Mouse (Mus musculus) MEL (cell line): ENCODE results near the gene Cd44. TPM values are rescaled to one million over a fixed set of nuclear protein-coding genes. Genes with fewer than 3 reads are reported as not detected.

Source experiments
- DNase-seq: peaks from one replicate; pipeline ENCODE4 v3.0.0; 2011; ENCODE audit warnings: low read depth, low spot score
- H3K27ac ChIP-seq: 2 replicates; pipeline ENCODE4 v1.5.1; 2012; ENCODE audit warnings: low read depth, mild to moderate bottlenecking, control low read depth, low read length, moderate library complexity; ENCODE audit not compliant: control insufficient read depth
- H3K27me3 ChIP-seq, 2 experiments: fragments of 150-350 bp in 1 of 2; sonication (generic) in 1 of 2; 2 replicates each; pipeline ENCODE4 v1.6.1; 2012; ENCODE audit warnings: low read length in 2 of 2, mild to moderate bottlenecking in 2 of 2, improper control_type of control experiment in 1 of 2, moderate library complexity in 1 of 2; ENCODE audit not compliant: insufficient read depth in 2 of 2, control insufficient read depth in 1 of 2
- H3K36me3 ChIP-seq, 2 experiments: 2 replicates each; pipeline ENCODE4 v1.6.1; 2012 to 2014; ENCODE audit warnings: low read length in 2 of 2, improper control_type of control experiment in 1 of 2, inconsistent platforms in 1 of 2, mild to moderate bottlenecking in 1 of 2; ENCODE audit not compliant: insufficient read depth in 2 of 2, control insufficient read depth in 1 of 2
- H3K4me1 ChIP-seq, 2 experiments: fragments of 150-350 bp in 1 of 2; sonication (generic) in 1 of 2; 2 replicates each; pipeline ENCODE4 v1.6.1; 2012; ENCODE audit warnings: low read length in 2 of 2, improper control_type of control experiment in 1 of 2, mild to moderate bottlenecking in 1 of 2; ENCODE audit not compliant: insufficient read depth in 2 of 2, control insufficient read depth in 1 of 2
- H3K4me3 ChIP-seq, 2 experiments: fragments of 150-350 bp in 1 of 2; sonication (generic) in 1 of 2; 2 replicates each; pipeline ENCODE4 v1.5.1; 2012; ENCODE audit warnings: low read depth in 2 of 2, low read length in 2 of 2, mild to moderate bottlenecking in 2 of 2, moderate library complexity in 2 of 2, control low read depth in 1 of 2, improper control_type of control experiment in 1 of 2; ENCODE audit not compliant: control insufficient read depth in 1 of 2, insufficient read depth in 1 of 2
- H3K79me2 ChIP-seq: 2 replicates; pipeline ENCODE4 v1.6.1; 2012; ENCODE audit warnings: mild to moderate bottlenecking, low read length, moderate library complexity; ENCODE audit not compliant: control insufficient read depth, poor library complexity, insufficient read depth
- H3K9ac ChIP-seq: 2 replicates; pipeline ENCODE4 v1.6.1; 2012; ENCODE audit warnings: low read depth, mild to moderate bottlenecking, control low read depth, low read length, moderate library complexity; ENCODE audit not compliant: control insufficient read depth, poor library complexity, severe bottlenecking
- H3K9me3 ChIP-seq: fragments of 150-350 bp; sonication (generic); replicated peaks from 2 replicates; pipeline ENCODE4 v1.6.1; 2012; ENCODE audit warnings: mild to moderate bottlenecking, low read length, improper control_type of control experiment, moderate library complexity; ENCODE audit not compliant: insufficient read depth
- BHLHE40 ChIP-seq: IDR thresholded peaks from 2 replicates; pipeline ENCODE4 v1.6.1; 2012; ENCODE audit warnings: low read depth, mild to moderate bottlenecking, inconsistent platforms, low read length, improper control_type of control experiment, borderline replicate concordance
- CHD1 ChIP-seq: IDR thresholded peaks from 2 replicates; pipeline ENCODE4 v1.6.1; 2012; ENCODE audit warnings: low read depth, mild to moderate bottlenecking, inconsistent platforms, low read length, improper control_type of control experiment
- CTCF ChIP-seq, 3 experiments: IDR thresholded peaks in 2 of 3; conservative IDR thresholded peaks in 1 of 3; 2 replicates each; pipeline ENCODE4 v1.5.1; 2011 to 2012; ENCODE audit warnings: low read length in 3 of 3, low read depth in 2 of 3, mild to moderate bottlenecking in 2 of 3, improper control_type of control experiment in 1 of 3, inconsistent platforms in 1 of 3, mixed read lengths in 1 of 3, moderate library complexity in 1 of 3; ENCODE audit not compliant: control insufficient read depth in 1 of 3, insufficient read depth in 1 of 3, poor library complexity in 1 of 3, severe bottlenecking in 1 of 3
- E2F4 ChIP-seq: IDR thresholded peaks from 2 replicates; pipeline ENCODE4 v1.6.1; 2011; ENCODE audit warnings: low read depth, low read length, improper control_type of control experiment, borderline replicate concordance
- ELF1 ChIP-seq: IDR thresholded peaks from 2 replicates; pipeline ENCODE4 v1.6.1; 2014; ENCODE audit warnings: low read depth, mild to moderate bottlenecking, inconsistent platforms, low read length, improper control_type of control experiment, moderate library complexity
- EP300 ChIP-seq, 2 experiments: IDR thresholded peaks; 2 replicates each; pipeline ENCODE4 v1.6.1; 2011; ENCODE audit warnings: improper control_type of control experiment in 2 of 2, low read length in 2 of 2, low read depth in 1 of 2, mild to moderate bottlenecking in 1 of 2
- ETS1 ChIP-seq: IDR thresholded peaks from 2 replicates; pipeline ENCODE4 v1.6.1; 2012; ENCODE audit warnings: low read depth, mild to moderate bottlenecking, inconsistent platforms, low read length, improper control_type of control experiment, moderate library complexity
- GABPA ChIP-seq: IDR thresholded peaks from 2 replicates; pipeline ENCODE4 v1.6.1; 2012; ENCODE audit warnings: low read depth, mild to moderate bottlenecking, inconsistent platforms, low read length, improper control_type of control experiment, moderate library complexity
- GATA1 ChIP-seq: IDR thresholded peaks from 2 replicates; pipeline ENCODE4 v1.6.1; 2011; ENCODE audit warnings: low read depth, low read length, improper control_type of control experiment
- HCFC1 ChIP-seq: IDR thresholded peaks from 2 replicates; pipeline ENCODE4 v1.6.1; 2012; ENCODE audit warnings: low read depth, mild to moderate bottlenecking, inconsistent platforms, low read length, improper control_type of control experiment, moderate library complexity
- JUND ChIP-seq: IDR thresholded peaks from 2 replicates; pipeline ENCODE4 v1.6.1; 2011; ENCODE audit warnings: low read depth, mild to moderate bottlenecking, improper control_type of control experiment, low read length
- KAT2A ChIP-seq: conservative IDR thresholded peaks from 2 replicates; pipeline ENCODE4 v1.6.1; 2012; ENCODE audit warnings: low read depth, low read length, improper control_type of control experiment, inconsistent platforms
- MAFK ChIP-seq: IDR thresholded peaks from 2 replicates; pipeline ENCODE4 v1.6.1; 2011; ENCODE audit warnings: low read depth, mild to moderate bottlenecking, low read length, improper control_type of control experiment, borderline replicate concordance
- MAX ChIP-seq: IDR thresholded peaks from 2 replicates; pipeline ENCODE4 v1.6.1; 2011; ENCODE audit warnings: low read length, improper control_type of control experiment
- MAZ ChIP-seq: IDR thresholded peaks from 2 replicates; pipeline ENCODE4 v1.6.1; 2012; ENCODE audit warnings: low read depth, mild to moderate bottlenecking, inconsistent platforms, low read length, improper control_type of control experiment
- MEF2A ChIP-seq: IDR thresholded peaks from 2 replicates; pipeline ENCODE4 v1.6.1; 2014; ENCODE audit warnings: low read depth, mild to moderate bottlenecking, inconsistent platforms, low read length, improper control_type of control experiment; ENCODE audit not compliant: poor library complexity, insufficient replicate concordance, severe bottlenecking; ENCODE audit errors: extremely low read depth
- MXI1 ChIP-seq: IDR thresholded peaks from 2 replicates; pipeline ENCODE4 v1.6.1; 2011; ENCODE audit warnings: mild to moderate bottlenecking, low read depth, low read length, improper control_type of control experiment
- MYB ChIP-seq: IDR thresholded peaks from 2 replicates; pipeline ENCODE4 v1.6.1; 2011; ENCODE audit warnings: mild to moderate bottlenecking, low read depth, low read length, improper control_type of control experiment
- MYC ChIP-seq: IDR thresholded peaks from 2 replicates; pipeline ENCODE4 v1.6.1; 2011; ENCODE audit warnings: low read depth, mild to moderate bottlenecking, low read length, improper control_type of control experiment, moderate library complexity
- NELFE ChIP-seq: IDR thresholded peaks from 2 replicates; pipeline ENCODE4 v1.6.1; 2011; ENCODE audit warnings: low read depth, low read length, improper control_type of control experiment
- NRF1 ChIP-seq: IDR thresholded peaks from 2 replicates; pipeline ENCODE4 v1.6.1; 2014; ENCODE audit warnings: low read depth, mild to moderate bottlenecking, inconsistent platforms, low read length, improper control_type of control experiment, moderate library complexity; ENCODE audit not compliant: poor library complexity, insufficient read depth, severe bottlenecking
- POLR2A ChIP-seq, 2 experiments: IDR thresholded peaks; 2 replicates each; pipeline ENCODE4 v1.6.1; 2011 to 2012; ENCODE audit warnings: low read length in 2 of 2, mild to moderate bottlenecking in 2 of 2, control low read depth in 1 of 2, improper control_type of control experiment in 1 of 2, low read depth in 1 of 2, moderate library complexity in 1 of 2; ENCODE audit not compliant: control insufficient read depth in 1 of 2, insufficient read depth in 1 of 2, poor library complexity in 1 of 2
- POLR2AphosphoS2 ChIP-seq: IDR thresholded peaks from 2 replicates; pipeline ENCODE4 v1.6.1; 2011; ENCODE audit warnings: low read length, improper control_type of control experiment
- POLR2AphosphoS5 ChIP-seq: IDR thresholded peaks from 2 replicates; pipeline ENCODE4 v1.6.1; 2012; ENCODE audit warnings: low read depth, borderline replicate concordance, mild to moderate bottlenecking, inconsistent platforms, low read length, moderate library complexity, mixed read lengths
- RAD21 ChIP-seq: IDR thresholded peaks from 2 replicates; pipeline ENCODE4 v1.6.1; 2011; ENCODE audit warnings: mild to moderate bottlenecking, low read depth, low read length, improper control_type of control experiment
- RCOR1 ChIP-seq: IDR thresholded peaks from 2 replicates; pipeline ENCODE4 v1.6.1; 2012; ENCODE audit warnings: low read depth, mild to moderate bottlenecking, inconsistent platforms, low read length, improper control_type of control experiment
- SIN3A ChIP-seq: IDR thresholded peaks from 2 replicates; pipeline ENCODE4 v1.6.1; 2012; ENCODE audit warnings: low read length, improper control_type of control experiment, inconsistent platforms
- SMC3 ChIP-seq: IDR thresholded peaks from 2 replicates; pipeline ENCODE4 v1.6.1; 2011; ENCODE audit warnings: low read depth, low read length, improper control_type of control experiment
- TAL1 ChIP-seq: IDR thresholded peaks from 2 replicates; pipeline ENCODE4 v1.6.1; 2012; ENCODE audit warnings: mild to moderate bottlenecking, inconsistent platforms, low read length, moderate library complexity, mixed read lengths
- TBP ChIP-seq: IDR thresholded peaks from 2 replicates; pipeline ENCODE4 v1.8.0; 2011; ENCODE audit warnings: low read depth, low read length, improper control_type of control experiment
- TCF12 ChIP-seq: IDR thresholded peaks from 2 replicates; pipeline ENCODE4 v1.6.1; 2014; ENCODE audit warnings: low read depth, mild to moderate bottlenecking, inconsistent platforms, low read length, improper control_type of control experiment, moderate library complexity
- UBTF ChIP-seq: IDR thresholded peaks from 2 replicates; pipeline ENCODE4 v1.6.1; 2012; ENCODE audit warnings: low read depth, mild to moderate bottlenecking, inconsistent platforms, low read length, improper control_type of control experiment, moderate library complexity, borderline replicate concordance; ENCODE audit not compliant: insufficient read depth
- USF1 ChIP-seq: IDR thresholded peaks from 2 replicates; pipeline ENCODE4 v1.6.1; 2014; ENCODE audit warnings: low read depth, mild to moderate bottlenecking, inconsistent platforms, low read length, improper control_type of control experiment, moderate library complexity
- USF2 ChIP-seq, 2 experiments: IDR thresholded peaks; 2 replicates each; pipeline ENCODE4 v1.6.1; 2011 to 2012; ENCODE audit warnings: improper control_type of control experiment in 2 of 2, low read length in 2 of 2, borderline replicate concordance in 1 of 2, inconsistent platforms in 1 of 2, low read depth in 1 of 2, mild to moderate bottlenecking in 1 of 2; ENCODE audit not compliant: insufficient read depth in 1 of 2
- ZC3H11A ChIP-seq: IDR thresholded peaks from 2 replicates; pipeline ENCODE4 v1.6.1; 2012; ENCODE audit warnings: low read depth, mild to moderate bottlenecking, inconsistent platforms, low read length, improper control_type of control experiment
- ZKSCAN1 ChIP-seq: IDR thresholded peaks from 2 replicates; pipeline ENCODE4 v1.6.1; 2012; ENCODE audit warnings: low read depth, mild to moderate bottlenecking, inconsistent platforms, low read length, improper control_type of control experiment, moderate library complexity
- ZMIZ1 ChIP-seq: IDR thresholded peaks from 2 replicates; pipeline ENCODE4 v1.6.1; 2012; ENCODE audit warnings: low read depth, mild to moderate bottlenecking, inconsistent platforms, low read length, improper control_type of control experiment, moderate library complexity
- ZNF384 ChIP-seq: IDR thresholded peaks from 2 replicates; pipeline ENCODE4 v1.6.1; 2012; ENCODE audit warnings: low read depth, mild to moderate bottlenecking, inconsistent platforms, low read length, improper control_type of control experiment
- polyA plus RNA-seq, 2 experiments: library from polyadenylated mRNA; stranded (reverse) in 1 of 2; unstranded in 1 of 2; fragments of >175 nt in 1 of 2; fragments of >200 nt in 1 of 2; gene quantifications; 2 replicates each; pipeline versions ENCODE4 v1.2.1 to v1.2.4; 2012; ENCODE audit warnings: low replicate concordance in 2 of 2, low read depth in 1 of 2; ENCODE audit not compliant: insufficient read length in 2 of 2, insufficient read depth in 1 of 2, missing spikeins in 1 of 2
- total RNA-seq: library from RNA; depleted of rRNA; stranded (reverse); fragments of 300-350 nt; gene quantifications from 2 replicates; pipeline ENCODE4 v1.2.3, GENCODE M21; 2012

The Cd44 gene
- total and polyA plus RNA-seq, 3 experiments: 43.8 to 226 (median 53.9) TPM

- Histone ChIP-seq H3K9me3 (no peaks in the 10 kb centered on the region), H3K27me3 (no peaks in the 10 kb centered on the region), H3K9ac (no peak overlapping the region), H3K4me3 (no peak overlapping the region), H3K36me3 (peaks cover 1 to 39% of the 10 kb centered on the region in 2 experiments; a peak in 3 of 4 replicates), H3K4me1 (peaks cover 20 to 26% of the 10 kb centered on the region in 2 experiments), H3K79me2 (peaks cover 56% of the 10 kb centered on the region), H3K27ac (no peak overlapping the region)
- no peak for DNase-seq
- no peak for TF ChIP-seq ZMIZ1
- peak; percentile 45 for TF ChIP-seq SIN3A
- no peak for TF ChIP-seq USF2 (IDR thresholded peaks at IDR 0.05; ENCODE audit: borderline replicate concordance in 1 of 2, insufficient read depth in 1 of 2, low read depth in 1 of 2, low read length in 2 of 2)
- no peak for TF ChIP-seq MAZ
- no peak for TF ChIP-seq MEF2A
- TF ChIP-seq ZC3H11A: no peak
- no peak for TF ChIP-seq CHD1
- TF ChIP-seq ZKSCAN1: no peak
- TF ChIP-seq TCF12: no peak
- no peak for TF ChIP-seq MYC
- no peak for TF ChIP-seq RCOR1
- no peak for TF ChIP-seq TBP
- peak; percentile 28 to 47; a peak in 1 of 4 replicates for TF ChIP-seq EP300 (IDR thresholded peaks at IDR 0.05; ENCODE audit: low read depth in 1 of 2, low read length in 2 of 2)
- TF ChIP-seq HCFC1: no peak
- TF ChIP-seq ETS1: peak; percentile 62
- TF ChIP-seq BHLHE40: no peak
- peak; percentile 60; the same call in 1 of the 2 replicates for TF ChIP-seq MXI1
- TF ChIP-seq JUND: no peak
- no peak for TF ChIP-seq ELF1
- TF ChIP-seq SMC3: no peak
- no peak for TF ChIP-seq MAX
- TF ChIP-seq USF1: no peak
- TF ChIP-seq NRF1: no peak
- no peak for TF ChIP-seq POLR2A (IDR thresholded peaks at IDR 0.05; ENCODE audit: control insufficient read depth in 1 of 2, insufficient read depth in 1 of 2, low read depth in 1 of 2, low read length in 2 of 2, poor library complexity in 1 of 2)
- no peak for TF ChIP-seq NELFE
- TF ChIP-seq E2F4: no peak
- no peak for TF ChIP-seq POLR2AphosphoS5
- TF ChIP-seq KAT2A: no peak
- no peak for TF ChIP-seq MYB
- TF ChIP-seq POLR2AphosphoS2: no peak
- peak; percentile 73 for TF ChIP-seq ZNF384
- TF ChIP-seq GATA1: 0 out of 2 replicates have a peak, but pooled peaks have one; percentile 4
- TF ChIP-seq CTCF (IDR thresholded peaks at IDR 0.05 in 2 of 3, conservative IDR thresholded peaks at IDR 0.05 in 1 of 3; ENCODE audit: control insufficient read depth in 1 of 3, insufficient read depth in 1 of 3, low read depth in 2 of 3, low read length in 3 of 3, poor library complexity in 1 of 3, severe bottlenecking in 1 of 3): no peak
- TF ChIP-seq RAD21: no peak
- no peak for TF ChIP-seq MAFK
- TF ChIP-seq UBTF: no peak
- TF ChIP-seq GABPA: no peak
- TF ChIP-seq TAL1: no peak
Measured at GRCm38 (mm10) chr2:102877463-102877862, 24.0 kb downstream of the Cd44 start.
